ENCODE assay signal across 8 mouse cellular contexts in the genomic region with DNA sequence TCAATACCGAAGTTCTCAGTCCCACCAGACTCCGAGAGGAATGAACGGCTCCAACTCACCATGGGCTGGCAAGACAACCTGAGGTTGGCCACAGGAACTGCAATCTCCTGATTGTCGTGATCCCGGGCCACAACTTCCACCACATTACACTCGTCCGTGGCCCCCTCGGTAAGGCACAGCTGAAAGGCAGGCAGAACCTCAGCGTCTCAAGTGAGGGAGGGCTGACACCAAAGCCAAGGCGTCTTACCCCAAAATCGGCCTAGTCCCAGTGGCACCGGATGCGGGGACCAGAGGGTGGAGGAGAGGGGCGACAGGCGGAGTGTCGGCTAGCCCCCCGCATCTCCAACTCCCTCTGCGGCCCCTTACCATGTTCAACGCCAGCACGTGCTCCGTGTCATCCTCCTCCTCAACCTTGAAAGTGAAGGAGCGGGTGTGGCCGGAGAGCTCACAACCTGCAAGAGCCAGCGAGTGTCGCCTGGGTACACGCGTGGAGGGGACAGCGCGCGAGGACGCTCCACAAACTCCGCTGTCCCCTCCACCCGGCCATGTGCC. TPM values are rescaled to one million over a fixed set of nuclear protein-coding genes. Genes with fewer than 3 reads are reported as not detected.
A peak's percentile ranks its signal among the peaks of the same experiment; 100 is the strongest.
DNase-seq lines count a peak whose midpoint lies in the region; ATAC-seq and TF ChIP-seq lines count a peak whose summit lies in the region.

No protein-coding gene starts in this region.

- in situ Hi-C loops in CH12.LX (cut with MboI; ENCODE audit: low pct_ligation_motif_present, low pct_unique_long_range_greater_than_20kb, low sequenced_read_pairs) = loop anchor here (5.0 to 10.0 kb wide), 2 partner anchors 176 to 534 kb away; no protein-coding TSS in a partner anchor

- TF ChIP-seq POLR2A in CH12.LX (IDR thresholded peaks at IDR 0.05; ENCODE audit: low read depth, low read length) = no peak

- no peak for TF ChIP-seq EP300 in CH12.LX (IDR thresholded peaks at IDR 0.05; ENCODE audit: low read length)

- peak overlapping the region; percentile 91 for H3K9ac ChIP-seq in CH12.LX (ENCODE audit: insufficient read depth, low read depth)
- H3K9ac ChIP-seq in embryonic facial prominence, embryonic 12.5 days = peak overlapping the region; percentile 76
- H3K9ac ChIP-seq in midbrain, embryonic 15.5 days = peak overlapping the region; percentile 69

- ATAC-seq in embryonic facial prominence, embryonic 12.5 days (ENCODE audit: insufficient number of reproducible peaks, insufficient read depth, low FRiP score, low TSS enrichment) = peak; percentile 24; the same call in 1 of the 2 replicates
- peak; percentile 57 for ATAC-seq in midbrain, embryonic 15.5 days (replicated peaks)

- DNase-seq in heart, embryonic 10.5 days (ENCODE audit: low spot score) = no peak
- DNase-seq in heart, postnatal 4 days = no peak
- peak; percentile 21 for DNase-seq in CH12.LX (ENCODE audit: extremely low read depth)
- peak; percentile 68 for DNase-seq in induced T-regulatory cell, adult 2 months (ENCODE audit: low read depth)
- no peak for DNase-seq in retina, embryonic 14.5 days (ENCODE audit: low spot score)
- no peak for DNase-seq in gastrocnemius, adult 18-20 months (ENCODE audit: low spot score)

- dilution Hi-C loops in CH12.LX (cut with MboI; ENCODE audit: extremely low pct_ligation_motif_present, extremely low pct_unique_long_range_greater_than_20kb, low sequenced_read_pairs) = no loop called here

- H3K36me3 ChIP-seq in heart, embryonic 10.5 days = peaks cover 25% of the 10 kb centered on the region
- peaks cover 14 to 42% of the 10 kb centered on the region in 2 experiments for H3K36me3 ChIP-seq in CH12.LX (replicated peaks in 1 of 2; ENCODE audit: control insufficient read depth in 1 of 2, insufficient read depth in 1 of 2, low read length in 1 of 2)
- peaks cover 18% of the 10 kb centered on the region for H3K36me3 ChIP-seq in embryonic facial prominence, embryonic 12.5 days
- H3K36me3 ChIP-seq in midbrain, embryonic 15.5 days (replicated peaks) = peaks cover 19% of the 10 kb centered on the region

- no peak for TF ChIP-seq RAD21 in CH12.LX (IDR thresholded peaks at IDR 0.05; ENCODE audit: low read depth, low read length)

- peak overlapping the region; percentile 79 for H3K4me2 ChIP-seq in CH12.LX (ENCODE audit: insufficient read depth, low read depth, poor library complexity, severe bottlenecking)
- peak overlapping the region; percentile 94 for H3K4me2 ChIP-seq in embryonic facial prominence, embryonic 12.5 days (replicated peaks)
- H3K4me2 ChIP-seq in midbrain, embryonic 15.5 days = peak overlapping the region; percentile 96

- H3K9me3 ChIP-seq in heart, embryonic 10.5 days = no peaks in the 10 kb centered on the region
- no peaks in the 10 kb centered on the region for H3K9me3 ChIP-seq in CH12.LX (replicated peaks; ENCODE audit: low read length)
- H3K9me3 ChIP-seq in embryonic facial prominence, embryonic 12.5 days = no peaks in the 10 kb centered on the region
- no peaks in the 10 kb centered on the region for H3K9me3 ChIP-seq in midbrain, embryonic 15.5 days

- H3K27me3 ChIP-seq in heart, embryonic 10.5 days (ENCODE audit: insufficient read depth, poor library complexity, severe bottlenecking) = peaks cover 30% of the 10 kb centered on the region
- no peaks in the 10 kb centered on the region for H3K27me3 ChIP-seq in CH12.LX (replicated peaks)
- H3K27me3 ChIP-seq in embryonic facial prominence, embryonic 12.5 days = peaks cover 34% of the 10 kb centered on the region
- peaks cover 42% of the 10 kb centered on the region for H3K27me3 ChIP-seq in midbrain, embryonic 15.5 days (replicated peaks)

- peak overlapping the region; percentile 94 for H3K4me3 ChIP-seq in heart, embryonic 10.5 days
- H3K4me3 ChIP-seq in CH12.LX (replicated peaks in 1 of 3; ENCODE audit: low read depth in 2 of 3, low read length in 2 of 3, poor library complexity in 1 of 3) = peak overlapping the region; percentile 59 to 100 (median 99)
- peak overlapping the region; percentile 75 for H3K4me3 ChIP-seq in embryonic facial prominence, embryonic 12.5 days
- peak overlapping the region; percentile 79 for H3K4me3 ChIP-seq in midbrain, embryonic 15.5 days

- H3K4me1 ChIP-seq in heart, embryonic 10.5 days = peaks cover 41% of the 10 kb centered on the region
- peaks cover 5 to 45% of the 10 kb centered on the region in 2 experiments for H3K4me1 ChIP-seq in CH12.LX (ENCODE audit: control insufficient read depth in 1 of 2, insufficient read depth in 2 of 2)
- peaks cover 25% of the 10 kb centered on the region for H3K4me1 ChIP-seq in embryonic facial prominence, embryonic 12.5 days
- peaks cover 24% of the 10 kb centered on the region for H3K4me1 ChIP-seq in midbrain, embryonic 15.5 days

- no peak for TF ChIP-seq CTCF in CH12.LX (conservative IDR thresholded peaks at IDR 0.05 in 1 of 2, IDR thresholded peaks at IDR 0.05 in 1 of 2; ENCODE audit: low read depth in 2 of 2, low read length in 2 of 2)

- H3K27ac ChIP-seq in heart, embryonic 10.5 days = peak overlapping the region; percentile 92
- 0 out of 2 replicates have a peak overlapping the region, but pooled peaks have one; percentile 22 for H3K27ac ChIP-seq in CH12.LX (ENCODE audit: insufficient read depth, low read depth)
- H3K27ac ChIP-seq in embryonic facial prominence, embryonic 12.5 days = no peak overlapping the region
- no peak overlapping the region for H3K27ac ChIP-seq in midbrain, embryonic 15.5 days

- WGBS in heart, embryonic 10.5 days = 1% methylated on average over 33 of the region's 33 CpGs
- 1% methylated on average over 33 of the region's 33 CpGs for WGBS in embryonic facial prominence, embryonic 12.5 days
- 2% methylated on average over 31 of the region's 33 CpGs for WGBS in midbrain, embryonic 15.5 days

- 0 out of 2 replicates have a peak, but pooled peaks cover 3% of the 10 kb centered on the region for H3K79me2 ChIP-seq in CH12.LX (replicated peaks; ENCODE audit: control insufficient read depth, extremely low read depth, insufficient read depth, poor library complexity, severe bottlenecking)

TF ChIP-seq in CH12.LX, 34 proteins besides CTCF, POLR2A, EP300 and RAD21:
- TF ChIP-seq KAT2A (IDR thresholded peaks at IDR 0.05; ENCODE audit: insufficient replicate concordance, low read length) = no peak
- TF ChIP-seq ZC3H11A (IDR thresholded peaks at IDR 0.05; ENCODE audit: low read depth, low read length) = no peak
- no peak for TF ChIP-seq TBP (conservative IDR thresholded peaks at IDR 0.05; ENCODE audit: low read depth, low read length)
- no peak for TF ChIP-seq JUND (conservative IDR thresholded peaks at IDR 0.05; ENCODE audit: low read depth, low read length)
- TF ChIP-seq CHD2 (IDR thresholded peaks at IDR 0.05; ENCODE audit: low read length) = no peak
- TF ChIP-seq RCOR1 (conservative IDR thresholded peaks at IDR 0.05; ENCODE audit: low read depth, low read length) = no peak
- no peak for TF ChIP-seq ZKSCAN1 (IDR thresholded peaks at IDR 0.05; ENCODE audit: borderline replicate concordance, low read depth, low read length)
- TF ChIP-seq ZNF384 (IDR thresholded peaks at IDR 0.05; ENCODE audit: low read depth, low read length) = no peak

RNA-seq across cellular contexts. Expression of gene Npm3, which starts 0.6 kb away (rescaled TPM):
- 12.3 and 13.6 TPM in 2 replicates for polyA plus RNA-seq in heart, embryonic 10.5 days (2016; fragmentation: Nextera tagmentation; extraction: Ambion mirVana)
- total RNA-seq in heart, postnatal 4 days (2021) = 10 to 100 TPM; 25.4 to 27.8 TPM
- total RNA-seq in CH12.LX (2012; rRNA removed) (189 and 220 TPM in 2 replicates), CH12.LX (2014; rRNA removed) (225 and 248 TPM in 2 replicates)
- polyA plus RNA-seq in CH12.LX (2012; ENCODE audit: insufficient read length, low read depth) = 237 TPM in 2 replicates
- 13.2 and 15.0 TPM in 2 replicates for polyA plus RNA-seq in embryonic facial prominence, embryonic 12.5 days (2016; fragmentation: Nextera tagmentation; extraction: Ambion mirVana)
- polyA plus RNA-seq in midbrain, embryonic 15.5 days (2015; fragmentation: Nextera tagmentation; extraction: Ambion mirVana) = 6.3 and 6.9 TPM in 2 replicates
- 10 to 100 TPM; 10.1 to 11.0 TPM for total RNA-seq in gastrocnemius, adult 18-20 months (2021)

RNA-seq across cellular contexts. Expression of gene Fgf8, which starts 6.1 kb away (rescaled TPM):
- 1.9 and 8.8 TPM in 2 replicates for polyA plus RNA-seq in heart, embryonic 10.5 days (2016; fragmentation: Nextera tagmentation; extraction: Ambion mirVana)
- under 1 TPM in 1 of 2 experiments, not detected in 1; 0.45 TPM for total RNA-seq in heart, postnatal 4 days (2021)
- total RNA-seq in CH12.LX (2012; rRNA removed) = not detected in 2 replicates
- not detected in 2 replicates for total RNA-seq in CH12.LX (2014; rRNA removed)
- not detected in 2 replicates for polyA plus RNA-seq in CH12.LX (2012; ENCODE audit: insufficient read length, low read depth)
- 3.5 and 6.1 TPM in 2 replicates for polyA plus RNA-seq in embryonic facial prominence, embryonic 12.5 days (2016; fragmentation: Nextera tagmentation; extraction: Ambion mirVana)
- polyA plus RNA-seq in midbrain, embryonic 15.5 days (2015; fragmentation: Nextera tagmentation; extraction: Ambion mirVana) = 0.91 and 1.2 TPM in 2 replicates
- total RNA-seq in gastrocnemius, adult 18-20 months (2021) = not detected

RNA-seq across cellular contexts. Expression of gene Mgea5, which starts 34.9 kb away (rescaled TPM):
- 39.6 and 52.5 TPM in 2 replicates for polyA plus RNA-seq in heart, embryonic 10.5 days (2016; fragmentation: Nextera tagmentation; extraction: Ambion mirVana)
- 10 to 100 TPM; 82.8 to 89.2 TPM for total RNA-seq in heart, postnatal 4 days (2021)
- 63.9 and 69.8 TPM in 2 replicates for total RNA-seq in CH12.LX (2012; rRNA removed)
- total RNA-seq in CH12.LX (2014; rRNA removed) = 69.4 and 78.7 TPM in 2 replicates
- polyA plus RNA-seq in CH12.LX (2012; ENCODE audit: insufficient read length, low read depth) = 66.4 and 68.7 TPM in 2 replicates
- polyA plus RNA-seq in embryonic facial prominence, embryonic 12.5 days (2016; fragmentation: Nextera tagmentation; extraction: Ambion mirVana) = 85.8 and 91.9 TPM in 2 replicates
- 91.4 TPM in 2 replicates for polyA plus RNA-seq in midbrain, embryonic 15.5 days (2015; fragmentation: Nextera tagmentation; extraction: Ambion mirVana)
- total RNA-seq in gastrocnemius, adult 18-20 months (2021) = 10 to 100 TPM; 32.1 to 39.9 TPM

Comparison
In these comparisons a context has a peak if more than half of its experiments do, and no peak if none do; other contexts are left out.
1. DNase-seq: peak in CH12.LX (single experiment) and induced T-regulatory cell, adult 2 months (single experiment); none in heart, embryonic 10.5 days (single experiment), heart, postnatal 4 days (single experiment), retina, embryonic 14.5 days (single experiment) and gastrocnemius, adult 18-20 months (single experiment).
2. H3K27ac ChIP-seq: peak in heart, embryonic 10.5 days (single experiment) and CH12.LX (single experiment); none in embryonic facial prominence, embryonic 12.5 days (single experiment) and midbrain, embryonic 15.5 days (single experiment).
3. RNA of gene Npm3, which starts 0.6 kb away (polyA plus RNA-seq): 237 TPM in CH12.LX; 13.2 to 15.0 TPM in embryonic facial prominence, embryonic 12.5 days, 12.3 to 13.6 TPM in heart, embryonic 10.5 days and 6.3 to 6.9 TPM in midbrain, embryonic 15.5 days; every median in the first group is over 10 times any median in the second.
4. Peak in every context shown above with its lines, with median percentiles within 50 percentile points of each other: H3K4me3 ChIP-seq, H3K4me2 ChIP-seq and H3K9ac ChIP-seq.